17 mouse cellular contexts compared by ENCODE assay signal in genomic region chr19:23910345-23910744, GRCm38 (mm10).
"Had no signal": no experiment of that assay in that cellular context is flagged by ENCODE, and none has a peak within 500 bp of the region (broad histone marks: within the 10 kb centered on the region; RNA-seq: fewer than 3 reads in every experiment).

No protein-coding gene starts in this region.

- DNase-seq: lung, adult 18-20 months; lung, embryonic 14.5 days; lung, postnatal 10 days; lung, postnatal 4 days; retina, postnatal 1 day; right cerebral cortex, adult 18-20 months; spleen, adult 18-20 months; thymus, adult 18-20 months; thymus, postnatal 14 days; thymus, postnatal 36 days had no signal

- H3K27me3 ChIP-seq: midbrain, embryonic 13.5 days; neural tube, embryonic 13.5 days; neural tube, embryonic 15.5 days had no signal

- H3K4me3 ChIP-seq: midbrain, embryonic 10.5 days; midbrain, embryonic 13.5 days; myocyte; neural tube, embryonic 13.5 days; neural tube, embryonic 15.5 days had no signal

- H3K9ac ChIP-seq: liver, embryonic 14.5 days; lung, embryonic 14.5 days; midbrain, embryonic 13.5 days; neural tube, embryonic 13.5 days; neural tube, embryonic 15.5 days had no signal

- H3K4me2 ChIP-seq: lung, embryonic 14.5 days; midbrain, embryonic 13.5 days; neural tube, embryonic 13.5 days; neural tube, embryonic 15.5 days had no signal

- H3K27ac ChIP-seq: liver, embryonic 14.5 days; midbrain, embryonic 10.5 days; midbrain, embryonic 13.5 days; neural tube, embryonic 13.5 days; neural tube, embryonic 15.5 days had no signal

- H3K36me3 ChIP-seq: midbrain, embryonic 10.5 days had no signal

- ATAC-seq: midbrain, embryonic 13.5 days; midbrain, embryonic 16.5 days had no signal

- H3K4me1 ChIP-seq: midbrain, embryonic 10.5 days had no signal

- H3K9me3 ChIP-seq: midbrain, embryonic 10.5 days; midbrain, embryonic 13.5 days; neural tube, embryonic 13.5 days; neural tube, embryonic 15.5 days had no signal
